Comparison of ENCODE assay signal across 10 mouse cellular contexts in the genomic region with DNA sequence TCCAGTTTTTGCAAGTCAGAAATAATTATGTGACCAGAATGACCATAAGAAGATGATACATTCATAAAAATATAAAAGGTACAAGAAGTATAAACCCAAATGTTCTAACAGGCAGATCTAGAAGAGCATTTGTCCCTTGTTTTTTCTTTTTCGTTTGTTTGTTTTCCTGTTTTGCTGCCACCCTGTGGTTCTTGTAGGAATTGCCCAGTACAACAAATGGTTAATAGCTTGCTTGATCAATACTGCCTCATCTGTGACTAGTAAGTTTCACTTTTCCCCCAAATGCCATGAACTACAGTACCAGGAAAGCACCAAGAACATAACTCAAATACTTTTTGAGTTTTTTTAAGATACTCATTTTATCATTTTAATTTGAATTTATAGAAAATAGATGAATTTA. TPM values are rescaled to one million over a fixed set of nuclear protein-coding genes. Genes with fewer than 3 reads are reported as not detected.
A peak's percentile ranks its signal among the peaks of the same experiment; 100 is the strongest.
DNase-seq lines count a peak whose midpoint lies in the region; ATAC-seq and TF ChIP-seq lines count a peak whose summit lies in the region.
"Had no signal": no experiment of that assay in that cellular context is flagged by ENCODE, and none has a peak within 500 bp of the region (broad histone marks: within the 10 kb centered on the region; RNA-seq: fewer than 3 reads in every experiment).

No protein-coding gene starts in this region.

- H3K9ac ChIP-seq in kidney, postnatal 0 days (ENCODE audit: low read depth, low read length), result no peak overlapping the region
- H3K9ac ChIP-seq in kidney, embryonic 15.5 days, result no peak overlapping the region
- H3K9ac ChIP-seq in neural tube, embryonic 11.5 days (ENCODE audit: low read length), result no peak overlapping the region
- no peak overlapping the region for H3K9ac ChIP-seq in neural tube, embryonic 15.5 days (replicated peaks)

- no peaks in the 10 kb centered on the region for H3K27me3 ChIP-seq in kidney, postnatal 0 days (ENCODE audit: insufficient read depth, low read length)
- H3K27me3 ChIP-seq in kidney, embryonic 15.5 days, result no peaks in the 10 kb centered on the region
- H3K27me3 ChIP-seq in neural tube, embryonic 11.5 days (ENCODE audit: control insufficient read depth, insufficient read depth, low read length), result no peaks in the 10 kb centered on the region
- H3K27me3 ChIP-seq in neural tube, embryonic 15.5 days (replicated peaks), result no peaks in the 10 kb centered on the region

- no peak overlapping the region for H3K27ac ChIP-seq in kidney, postnatal 0 days
- no peak overlapping the region for H3K27ac ChIP-seq in kidney, embryonic 15.5 days
- no peak overlapping the region for H3K27ac ChIP-seq in neural tube, embryonic 11.5 days (ENCODE audit: low read depth, low read length)
- no peak overlapping the region for H3K27ac ChIP-seq in neural tube, embryonic 15.5 days (replicated peaks)

- DNase-seq in kidney, postnatal 0 days (ENCODE audit: low spot score), result peak; percentile 27
- peak; percentile 20 for DNase-seq in neural tube, embryonic 11.5 days (ENCODE audit: low spot score)
- DNase-seq in NIH3T3 (ENCODE audit: low read depth), result peak; percentile 53
- DNase-seq in retina, embryonic 14.5 days (ENCODE audit: low spot score), result peak; percentile 57
- no peak for DNase-seq in frontal cortex, postnatal 36 days (ENCODE audit: low spot score in 2 of 2)
- no peak for DNase-seq in ovary, postnatal 36 days (ENCODE audit: low spot score)
- DNase-seq: gastrocnemius, postnatal 36 days had no signal

- ATAC-seq in kidney, postnatal 0 days (replicated peaks; ENCODE audit: low FRiP score, low read depth), result no peak
- no peak for ATAC-seq in kidney, embryonic 15.5 days (replicated peaks; ENCODE audit: low FRiP score)
- no peak for ATAC-seq in neural tube, embryonic 11.5 days (ENCODE audit: insufficient read depth, low FRiP score, low TSS enrichment)
- ATAC-seq in neural tube, embryonic 15.5 days (ENCODE audit: low FRiP score), result no peak

- H3K4me2 ChIP-seq in kidney, postnatal 0 days (ENCODE audit: low read length), result no peak overlapping the region
- H3K4me2 ChIP-seq in kidney, embryonic 15.5 days, result no peak overlapping the region
- H3K4me2 ChIP-seq in neural tube, embryonic 11.5 days (ENCODE audit: low read depth), result no peak overlapping the region
- H3K4me2 ChIP-seq in neural tube, embryonic 15.5 days, result no peak overlapping the region

- H3K4me3 ChIP-seq in kidney, postnatal 0 days (replicated peaks; ENCODE audit: low read depth, low read length), result no peak overlapping the region
- no peak overlapping the region for H3K4me3 ChIP-seq in kidney, embryonic 15.5 days (replicated peaks)
- no peak overlapping the region for H3K4me3 ChIP-seq in neural tube, embryonic 11.5 days (ENCODE audit: low read depth, low read length)
- no peak overlapping the region for H3K4me3 ChIP-seq in neural tube, embryonic 15.5 days (replicated peaks)

- no peaks in the 10 kb centered on the region for H3K9me3 ChIP-seq in kidney, postnatal 0 days (replicated peaks; ENCODE audit: low read length)
- no peaks in the 10 kb centered on the region for H3K9me3 ChIP-seq in kidney, embryonic 15.5 days (replicated peaks)
- no peaks in the 10 kb centered on the region for H3K9me3 ChIP-seq in neural tube, embryonic 11.5 days (ENCODE audit: control insufficient read depth, low read length)
- no peaks in the 10 kb centered on the region for H3K9me3 ChIP-seq in neural tube, embryonic 15.5 days (replicated peaks)

- TF ChIP-seq CTCF in kidney, postnatal 0 days (IDR thresholded peaks at IDR 0.05; ENCODE audit: low read depth), result peak; percentile 74

- no peaks in the 10 kb centered on the region for H3K36me3 ChIP-seq in kidney, postnatal 0 days (ENCODE audit: insufficient read depth, low read length)
- no peaks in the 10 kb centered on the region for H3K36me3 ChIP-seq in kidney, embryonic 15.5 days
- H3K36me3 ChIP-seq in neural tube, embryonic 11.5 days (ENCODE audit: control insufficient read depth, insufficient read depth, low read length), result no peaks in the 10 kb centered on the region
- no peaks in the 10 kb centered on the region for H3K36me3 ChIP-seq in neural tube, embryonic 15.5 days

- 5% methylated on average over 1 of the region's 1 CpGs for WGBS in kidney, postnatal 0 days
- 11% methylated on average over 1 of the region's 1 CpGs for WGBS in kidney, embryonic 15.5 days
- WGBS in neural tube, embryonic 11.5 days, result 11% methylated on average over 1 of the region's 1 CpGs
- 14% methylated on average over 1 of the region's 1 CpGs for WGBS in neural tube, embryonic 15.5 days

- H3K4me1 ChIP-seq in kidney, postnatal 0 days (replicated peaks; ENCODE audit: insufficient read depth, low read length), result no peaks in the 10 kb centered on the region
- H3K4me1 ChIP-seq in kidney, embryonic 15.5 days, result peaks cover 4% of the 10 kb centered on the region; the same call in 1 of the 2 replicates
- H3K4me1 ChIP-seq in neural tube, embryonic 11.5 days (ENCODE audit: control insufficient read depth, insufficient read depth, low read length), result no peaks in the 10 kb centered on the region
- no peaks in the 10 kb centered on the region for H3K4me1 ChIP-seq in neural tube, embryonic 15.5 days

RNA-seq across cellular contexts. Expression of gene Hapln1, which starts 11.9 kb away (rescaled TPM):
- polyA plus RNA-seq in kidney, postnatal 0 days (2015; fragmentation: Nextera tagmentation; extraction: Ambion mirVana), result 2.8 and 3.7 TPM in 2 replicates
- 8.9 and 9.8 TPM in 2 replicates for polyA plus RNA-seq in kidney, embryonic 15.5 days (2015; fragmentation: Nextera tagmentation; extraction: Ambion mirVana)
- 13.4 and 15.1 TPM in 2 replicates for polyA plus RNA-seq in neural tube, embryonic 11.5 days (2014; fragmentation: Nextera tagmentation; extraction: Ambion mirVana)
- polyA plus RNA-seq in neural tube, embryonic 15.5 days (2015; fragmentation: Nextera tagmentation; extraction: Ambion mirVana), result 2.1 and 3.3 TPM in 2 replicates
- polyA plus RNA-seq: spleen, adult 2 months had no signal

Comparison
In these comparisons a context has a peak if more than half of its experiments do, and no peak if none do; other contexts are left out.
1. DNase-seq: peak in kidney, postnatal 0 days (single experiment), neural tube, embryonic 11.5 days (single experiment), NIH3T3 (single experiment) and retina, embryonic 14.5 days (single experiment); none in frontal cortex, postnatal 36 days (0 of 2) and ovary, postnatal 36 days (single experiment).